Mouse (Mus musculus) kidney, adult 2 months (tissue): ENCODE measurements around the gene Bend4.

Source experiments
- CTCF ChIP-seq: fragments of 200-500 bp; conservative IDR thresholded peaks from 2 replicates; pipeline ENCODE4 v1.5.1; 2011; ENCODE audit warnings: low read depth, mild to moderate bottlenecking, control low read depth, low read length, moderate library complexity, mixed read lengths; ENCODE audit not compliant: insufficient read depth, insufficient read length
- POLR2A ChIP-seq: fragments of 200-500 bp; IDR thresholded peaks from one replicate; pipeline ENCODE4 v1.6.1; 2011; ENCODE audit warnings: low read depth, low read length, control low read depth

- TF ChIP-seq POLR2A: no peak
- no peak for TF ChIP-seq CTCF
These were observed 51.0 kb downstream of the Bend4 start for GRCm38 (mm10) chr5:67377044-67377621.
